Mouse (Mus musculus): ENCODE data around the gene Wscd2.
"Not testable (repeated sequence)": the region's sequence is repeated elsewhere in the genome, so short reads cannot be mapped to it uniquely, and the experiment has no call there.

DNA sequence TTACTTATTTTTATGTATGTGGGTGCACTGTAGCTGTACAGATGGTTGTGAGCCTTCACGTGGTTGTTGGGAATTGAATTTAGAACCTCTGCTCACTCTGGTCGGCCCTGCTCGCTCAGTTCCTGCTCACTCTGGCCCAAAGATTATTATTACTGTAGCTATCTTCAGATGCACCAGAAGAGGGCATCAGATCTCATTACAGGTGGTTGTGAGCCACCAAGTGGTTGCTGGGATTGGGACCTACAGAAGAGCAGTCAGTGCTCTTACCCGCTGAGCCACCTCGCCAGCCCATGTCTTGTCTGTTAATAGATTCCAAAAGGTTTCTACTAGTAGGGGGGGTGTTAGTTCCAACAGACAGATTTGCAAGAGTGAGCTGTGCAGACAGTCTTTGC, 96.3 kb downstream of the Wscd2 start:
- peak; percentile 24 for TF ChIP-seq CTCF (IDR thresholded peaks at IDR 0.05; ENCODE audit: low read depth)
- not testable (repeated sequence) for TF ChIP-seq EP300 (IDR thresholded peaks at IDR 0.05; ENCODE audit: low read depth)
